Mouse (Mus musculus) limb, embryonic 14.5 days (tissue): ENCODE measurements around the gene Zfp536. TPM values are rescaled to one million over a fixed set of nuclear protein-coding genes. Genes with fewer than 3 reads are reported as not detected.

Experiments
- ATAC-seq: fragments of 200-750 bp; cut with Nextera tagmentation; 2 replicates; pipeline ENCODE4 v1.8.0; 2017; ENCODE audit warnings: low read depth, moderate number of reproducible peaks, moderate TSS enrichment; ENCODE audit not compliant: low FRiP score
- DNase-seq: peaks from one replicate; pipeline ENCODE4 v3.0.0-alpha.2; 2015; ENCODE audit warnings: low spot score
- H3K27ac ChIP-seq: fragments of 300-500 bp; sonication (generic); replicated peaks from 2 replicates; pipeline ENCODE4 v1.5.1; 2014; ENCODE audit warnings: low read depth, mild to moderate bottlenecking, low read length, moderate library complexity, mixed read lengths
- H3K27me3 ChIP-seq: fragments of 300-500 bp; sonication (generic); 2 replicates; pipeline ENCODE4 v1.6.1; 2014; ENCODE audit warnings: low read length, mixed read lengths; ENCODE audit not compliant: control insufficient read depth, insufficient read depth
- H3K36me3 ChIP-seq: fragments of 300-500 bp; sonication (generic); 2 replicates; pipeline ENCODE4 v1.6.1; 2014; ENCODE audit warnings: mild to moderate bottlenecking, low read length, moderate library complexity, mixed read lengths; ENCODE audit not compliant: control insufficient read depth, insufficient read depth
- H3K4me1 ChIP-seq: fragments of 300-500 bp; sonication (generic); 2 replicates; pipeline ENCODE4 v1.6.1; 2014; ENCODE audit warnings: antibody characterized with exemption, low read length, mixed read lengths; ENCODE audit not compliant: control insufficient read depth, insufficient read depth
- H3K4me2 ChIP-seq: fragments of 300-500 bp; sonication (generic); replicated peaks from 2 replicates; pipeline ENCODE4 v1.6.1; 2014; ENCODE audit warnings: low read depth, mild to moderate bottlenecking, low read length, moderate library complexity; ENCODE audit not compliant: severe bottlenecking
- H3K4me3 ChIP-seq: fragments of 300-500 bp; sonication (generic); replicated peaks from 2 replicates; pipeline ENCODE4 v1.5.1; 2014; ENCODE audit warnings: low read length
- H3K9ac ChIP-seq: fragments of 300-500 bp; sonication (generic); 2 replicates; pipeline ENCODE4 v1.6.1; 2014; ENCODE audit warnings: mild to moderate bottlenecking, low read depth, low read length, moderate library complexity; ENCODE audit not compliant: severe bottlenecking
- H3K9me3 ChIP-seq: fragments of 300-500 bp; sonication (generic); 2 replicates; pipeline ENCODE4 v1.6.1; 2016; ENCODE audit warnings: low read length; ENCODE audit not compliant: control insufficient read depth
- POLR2A ChIP-seq: fragments of 200-500 bp; IDR thresholded peaks from 2 replicates; pipeline ENCODE4 v1.8.0; 2012; ENCODE audit warnings: inconsistent platforms, mild to moderate bottlenecking, moderate library complexity, borderline replicate concordance; ENCODE audit not compliant: insufficient read depth, insufficient read length; ENCODE audit errors: extremely low read depth
- WGBS: fragments of 180-500 bp; shearing (Covaris S2); extraction: QIAGEN DNeasy Blood & Tissue Kit; methylation state at CpG from one replicate; pipeline ENCODE4 v1.1.7; 2014; 5-methylcytosine and 5-hydroxymethylcytosine counted together
- polyA plus RNA-seq, 2 experiments: library from polyadenylated mRNA; depleted of rRNA in 1 of 2; stranded (reverse) in 1 of 2; unstranded in 1 of 2; fragments of >200 nt; fragmentation: Nextera tagmentation in 1 of 2; extraction: Ambion mirVana in 1 of 2; gene quantifications; 2 replicates each; pipeline versions ENCODE4 v1.2.1 to v1.2.3; 2012 to 2014

The Zfp536 gene
- polyA plus RNA-seq, 2 experiments = 3.8 to 6.5 TPM

GRCm38 (mm10) chr7:37753024-37753423, 20.4 kb downstream of the Zfp536 start:
- Histone ChIP-seq H3K27ac (no peak overlapping the region), H3K9ac (no peak overlapping the region), H3K4me1 (no peaks in the 10 kb centered on the region), H3K36me3 (no peaks in the 10 kb centered on the region), H3K9me3 (no peaks in the 10 kb centered on the region), H3K4me3 (no peak overlapping the region), H3K4me2 (no peak overlapping the region), H3K27me3 (no peaks in the 10 kb centered on the region)
- no peak for TF ChIP-seq POLR2A
- 83% methylated on average over 1 of the region's 1 CpGs for WGBS
- ATAC-seq = no peak
- no peak for DNase-seq

DNA sequence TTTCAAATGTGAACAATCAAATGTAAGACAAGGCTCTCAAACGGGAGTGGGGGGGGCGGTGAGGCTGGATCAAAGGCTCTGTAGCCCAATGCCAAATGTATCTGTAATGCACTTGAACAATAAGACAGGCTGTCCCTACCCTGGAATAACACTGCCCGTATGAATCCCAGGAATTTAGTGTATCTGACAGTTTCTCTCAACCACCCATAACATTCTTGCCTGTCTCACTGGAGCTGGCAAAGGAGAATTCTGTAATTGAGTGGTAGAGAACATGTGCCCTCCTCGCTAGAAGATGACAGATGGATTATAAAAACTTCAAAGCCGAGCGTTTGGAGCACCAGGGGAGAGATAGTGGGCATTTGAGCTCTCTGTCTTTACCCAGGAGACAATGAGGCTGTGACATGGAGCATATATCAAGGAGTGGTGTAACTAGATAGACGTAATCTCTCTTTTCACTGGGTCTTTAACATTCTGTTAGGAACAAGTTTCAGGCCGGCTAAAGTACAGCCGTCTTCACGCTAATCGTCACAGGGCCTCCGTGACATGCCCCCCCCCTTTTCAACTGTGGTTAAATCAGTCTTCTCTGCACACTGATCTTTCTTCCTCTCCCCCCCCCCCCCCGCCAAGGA, 27.2 kb downstream of the Zfp536 start:
- WGBS = 34% methylated on average over 12 of the region's 13 CpGs
- H3K4me1 ChIP-seq = peaks cover 6% of the 10 kb centered on the region; the same call in 1 of the 2 replicates
- no peak overlapping the region for H3K27ac ChIP-seq
- no peak overlapping the region for H3K4me2 ChIP-seq
- no peaks in the 10 kb centered on the region for H3K9me3 ChIP-seq
- DNase-seq (no peak), ATAC-seq (no peak)
- no peak for TF ChIP-seq POLR2A
- H3K36me3 ChIP-seq = no peaks in the 10 kb centered on the region
- H3K4me3 ChIP-seq = no peak overlapping the region
- H3K9ac ChIP-seq = no peak overlapping the region
- no peaks in the 10 kb centered on the region for H3K27me3 ChIP-seq

DNA sequence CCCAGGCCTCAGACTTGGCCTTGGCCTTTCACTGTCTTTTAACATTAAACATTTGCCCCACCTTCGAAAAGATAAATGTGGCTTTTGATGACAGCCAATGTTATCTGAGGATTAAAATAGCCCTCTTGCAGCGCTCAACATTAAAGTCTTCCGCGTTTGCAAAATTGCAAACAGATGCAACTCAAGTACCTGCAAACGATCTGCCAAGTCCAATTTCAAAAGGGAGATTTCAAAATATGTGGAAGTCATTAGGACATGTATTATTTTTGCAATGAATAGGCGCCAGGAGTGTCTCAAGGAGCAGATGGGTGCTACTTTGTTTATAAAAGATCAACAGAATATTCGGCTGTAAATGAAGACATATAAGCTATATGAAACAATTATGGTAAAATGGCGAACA, 30.1 kb downstream of the Zfp536 start:
- ATAC-seq (no peak), DNase-seq (no peak)
- Histone ChIP-seq H3K36me3 (no peaks in the 10 kb centered on the region), H3K9ac (no peak overlapping the region), H3K27me3 (no peaks in the 10 kb centered on the region), H3K4me3 (no peak overlapping the region), H3K4me2 (no peak overlapping the region), H3K27ac (no peak overlapping the region), H3K4me1 (peaks cover 6% of the 10 kb centered on the region; the same call in 1 of the 2 replicates), H3K9me3 (no peaks in the 10 kb centered on the region)
- TF ChIP-seq POLR2A = no peak
- 28% methylated on average over 8 of the region's 8 CpGs for WGBS

GRCm38 (mm10) chr7:37737191-37737590, 36.2 kb downstream of the Zfp536 start:
- Histone ChIP-seq H3K4me1 (no peaks in the 10 kb centered on the region), H3K27me3 (no peaks in the 10 kb centered on the region), H3K27ac (no peak overlapping the region), H3K36me3 (no peaks in the 10 kb centered on the region), H3K9me3 (no peaks in the 10 kb centered on the region), H3K4me3 (no peak overlapping the region), H3K4me2 (no peak overlapping the region), H3K9ac (no peak overlapping the region)
- WGBS = 54% methylated on average over 8 of the region's 8 CpGs
- ATAC-seq (no peak), DNase-seq (no peak)
- TF ChIP-seq POLR2A = no peak

DNA sequence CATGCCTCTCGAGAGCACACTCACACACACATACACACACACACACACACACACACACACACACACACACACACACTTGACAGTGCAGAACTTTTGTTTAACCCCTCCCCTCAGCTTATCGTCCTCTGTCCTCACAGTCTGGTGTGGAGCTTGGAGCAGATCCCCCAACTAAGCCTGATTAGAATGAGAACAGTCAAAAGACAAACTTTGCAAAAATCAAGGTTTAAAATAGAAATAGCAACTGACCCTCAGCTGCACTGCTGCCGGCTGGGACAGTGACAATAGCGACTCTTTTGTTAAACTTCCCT, 37.1 kb downstream of the Zfp536 start:
- Histone ChIP-seq H3K27ac (no peak overlapping the region), H3K9me3 (no peaks in the 10 kb centered on the region), H3K9ac (no peak overlapping the region), H3K4me3 (no peak overlapping the region), H3K27me3 (no peaks in the 10 kb centered on the region), H3K4me1 (no peaks in the 10 kb centered on the region), H3K36me3 (no peaks in the 10 kb centered on the region), H3K4me2 (no peak overlapping the region)
- ATAC-seq (no peak), DNase-seq (no peak)
- no peak for TF ChIP-seq POLR2A
- 55% methylated on average over 4 of the region's 4 CpGs for WGBS

- no peak overlapping the region for H3K27ac ChIP-seq
- 47% methylated on average over 7 of the region's 7 CpGs for WGBS
- H3K9ac ChIP-seq = no peak overlapping the region
- H3K4me2 ChIP-seq = no peak overlapping the region
- no peaks in the 10 kb centered on the region for H3K36me3 ChIP-seq
- no peaks in the 10 kb centered on the region for H3K27me3 ChIP-seq
- no peak for TF ChIP-seq POLR2A
- no peaks in the 10 kb centered on the region for H3K4me1 ChIP-seq
- DNase-seq (no peak), ATAC-seq (no peak)
- H3K9me3 ChIP-seq = no peaks in the 10 kb centered on the region
- H3K4me3 ChIP-seq = no peak overlapping the region
Observed at GRCm38 (mm10) chr7:37735707-37736412, 37.6 kb downstream of the Zfp536 start.
